9 mouse cellular contexts compared by ENCODE assay signal in genomic region chr1:191909316-191909715, GRCm38 (mm10). TPM values are rescaled to one million over a fixed set of nuclear protein-coding genes. Genes with fewer than 3 reads are reported as not detected.
DNase-seq lines count a peak whose midpoint lies in the region; ATAC-seq and TF ChIP-seq lines count a peak whose summit lies in the region.
"Had no signal": no experiment of that assay in that cellular context is flagged by ENCODE, and none has a peak within 500 bp of the region (broad histone marks: within the 10 kb centered on the region; RNA-seq: fewer than 3 reads in every experiment).

No protein-coding gene starts in this region.

- peaks cover 18% of the 10 kb centered on the region for H3K36me3 ChIP-seq in intestine, embryonic 14.5 days (ENCODE audit: control insufficient read depth, insufficient read depth, low read length)
- peaks cover 23% of the 10 kb centered on the region for H3K36me3 ChIP-seq in neural tube, embryonic 13.5 days

- peak; percentile 7 for DNase-seq in cerebellum, adult 11-12 months
- DNase-seq in cerebellum, adult 9-10 months, result no peak
- no peak for DNase-seq in left cerebral cortex, adult 2 months (ENCODE audit: extremely low spot score in 1 of 2, low spot score in 2 of 2)
- DNase-seq in left cerebral cortex, adult 8-10 months (ENCODE audit: low spot score in 2 of 2), result no peak
- DNase-seq in intestine, embryonic 14.5 days (ENCODE audit: low spot score), result no peak
- DNase-seq in layer of hippocampus, postnatal 10 days (ENCODE audit: low spot score in 2 of 2), result no peak
- DNase-seq in MN1 (ENCODE audit: low spot score), result no peak

- no peak overlapping the region for H3K27ac ChIP-seq in left cerebral cortex, adult 2 months
- no peak overlapping the region for H3K27ac ChIP-seq in intestine, embryonic 14.5 days (ENCODE audit: low read depth)
- H3K27ac ChIP-seq in neural tube, embryonic 13.5 days (replicated peaks), result no peak overlapping the region

- no peak for TF ChIP-seq CTCF in left cerebral cortex, adult 2 months (IDR thresholded peaks at IDR 0.05)

- 93% methylated on average over 14 of the region's 14 CpGs for WGBS in intestine, embryonic 14.5 days
- 94% methylated on average over 14 of the region's 14 CpGs for WGBS in neural tube, embryonic 13.5 days

- peak overlapping the region; percentile 96 for H3K4me3 ChIP-seq in left cerebral cortex, adult 2 months
- no peak overlapping the region for H3K4me3 ChIP-seq in intestine, embryonic 14.5 days (ENCODE audit: low read depth, low read length)
- peak overlapping the region; percentile 96 for H3K4me3 ChIP-seq in neural tube, embryonic 13.5 days

- H3K9me3 ChIP-seq in intestine, embryonic 14.5 days (ENCODE audit: control insufficient read depth, low read length), result no peaks in the 10 kb centered on the region
- no peaks in the 10 kb centered on the region for H3K9me3 ChIP-seq in neural tube, embryonic 13.5 days

- intact Hi-C loops in left cerebral cortex, adult 2 months (cut with DNase I), result loop anchor here (2.0 to 10.0 kb wide), 4 partner anchors 43 to 335 kb away; partner anchors contain the start of genes Dtl, Ints7 and Lpgat1

- peaks cover 31% of the 10 kb centered on the region for H3K4me1 ChIP-seq in intestine, embryonic 14.5 days (replicated peaks; ENCODE audit: control insufficient read depth, insufficient read depth, low read length)
- peaks cover 60% of the 10 kb centered on the region for H3K4me1 ChIP-seq in neural tube, embryonic 13.5 days (replicated peaks)

- no peak for ATAC-seq in intestine, embryonic 14.5 days (replicated peaks; ENCODE audit: low FRiP score, low TSS enrichment, low read depth)
- ATAC-seq in neural tube, embryonic 13.5 days (ENCODE audit: low read depth), result no peak
- ATAC-seq: activated CD4-positive, CD25-positive, alpha-beta regulatory T cell, adult 4 months had no signal

- H3K4me2 ChIP-seq in intestine, embryonic 14.5 days (ENCODE audit: low read length), result peak overlapping the region; percentile 14; the same call in 1 of the 2 replicates
- peak overlapping the region; percentile 87 for H3K4me2 ChIP-seq in neural tube, embryonic 13.5 days

- H3K27me3 ChIP-seq in intestine, embryonic 14.5 days (replicated peaks; ENCODE audit: control insufficient read depth, insufficient read depth, low read length), result no peaks in the 10 kb centered on the region
- no peaks in the 10 kb centered on the region for H3K27me3 ChIP-seq in neural tube, embryonic 13.5 days

- no peak overlapping the region for H3K9ac ChIP-seq in intestine, embryonic 14.5 days (ENCODE audit: low read length)
- H3K9ac ChIP-seq in neural tube, embryonic 13.5 days, result no peak overlapping the region

RNA-seq across cellular contexts. Expression of gene Slc30a1, which starts 2.7 kb away (rescaled TPM):
- total RNA-seq in left cerebral cortex, adult 2 months (2021), result 10 to 100 TPM; 33.3 to 36.3 TPM
- 10 to 100 TPM; 32.2 to 42.0 (median 35.1) TPM for total RNA-seq in left cerebral cortex, adult 8-10 months (2022)
- 1.6 and 2.0 TPM in 2 replicates for polyA plus RNA-seq in intestine, embryonic 14.5 days (2014; fragmentation: Nextera tagmentation; extraction: Ambion mirVana)
- polyA plus RNA-seq in neural tube, embryonic 13.5 days (2015; fragmentation: Nextera tagmentation; extraction: Ambion mirVana), result 3.5 and 3.6 TPM in 2 replicates
- total RNA-seq in layer of hippocampus, postnatal 10 days (2021), result 10 to 100 TPM; 27.5 to 36.4 TPM
